Mouse (Mus musculus) neural tube, embryonic 10.5 days (tissue): ENCODE measurements around the gene Syvn1.
"Not testable (repeated sequence)": the region's sequence is repeated elsewhere in the genome, so short reads cannot be mapped to it uniquely, and the experiment has no call there.

Source experiments
- DNase-seq: peaks from one replicate; pipeline ENCODE4 v3.0.0-alpha.2; 2017; ENCODE audit warnings: low spot score; ENCODE audit errors: extremely low spot score

Gene Syvn1

GRCm38 (mm10) chr19:6040002-6040401 lies 6.4 kb upstream of the Syvn1 start:
- DNase-seq = no peak

DNA sequence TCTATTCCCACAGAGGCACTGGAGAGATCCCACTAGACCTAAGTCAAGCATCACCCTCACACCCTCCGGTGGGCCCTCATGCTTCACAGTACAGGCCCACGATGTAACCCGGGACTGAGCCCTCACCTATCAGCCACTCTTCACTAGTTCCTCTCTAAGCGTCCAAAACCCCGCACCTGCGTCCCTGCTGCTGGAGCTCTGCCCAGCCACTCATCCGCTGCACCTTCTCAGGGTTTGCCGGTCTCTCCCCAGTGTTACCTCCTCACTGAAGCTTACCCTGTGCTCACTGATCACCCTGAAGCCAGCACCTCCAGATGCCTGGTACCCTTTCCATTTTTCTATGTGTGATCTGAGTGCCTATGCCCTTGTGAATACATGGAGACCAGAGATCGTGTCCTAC lies 4.1 kb upstream of the Syvn1 start:
- no peak for DNase-seq

- DNase-seq = not testable (repeated sequence)
Measured at GRCm38 (mm10) chr19:6044102-6044501, 2.3 kb upstream of the Syvn1 start.

- DNase-seq = no peak
Measured at GRCm38 (mm10) chr19:6045366-6046293, 746 bp upstream of the Syvn1 start.

DNA sequence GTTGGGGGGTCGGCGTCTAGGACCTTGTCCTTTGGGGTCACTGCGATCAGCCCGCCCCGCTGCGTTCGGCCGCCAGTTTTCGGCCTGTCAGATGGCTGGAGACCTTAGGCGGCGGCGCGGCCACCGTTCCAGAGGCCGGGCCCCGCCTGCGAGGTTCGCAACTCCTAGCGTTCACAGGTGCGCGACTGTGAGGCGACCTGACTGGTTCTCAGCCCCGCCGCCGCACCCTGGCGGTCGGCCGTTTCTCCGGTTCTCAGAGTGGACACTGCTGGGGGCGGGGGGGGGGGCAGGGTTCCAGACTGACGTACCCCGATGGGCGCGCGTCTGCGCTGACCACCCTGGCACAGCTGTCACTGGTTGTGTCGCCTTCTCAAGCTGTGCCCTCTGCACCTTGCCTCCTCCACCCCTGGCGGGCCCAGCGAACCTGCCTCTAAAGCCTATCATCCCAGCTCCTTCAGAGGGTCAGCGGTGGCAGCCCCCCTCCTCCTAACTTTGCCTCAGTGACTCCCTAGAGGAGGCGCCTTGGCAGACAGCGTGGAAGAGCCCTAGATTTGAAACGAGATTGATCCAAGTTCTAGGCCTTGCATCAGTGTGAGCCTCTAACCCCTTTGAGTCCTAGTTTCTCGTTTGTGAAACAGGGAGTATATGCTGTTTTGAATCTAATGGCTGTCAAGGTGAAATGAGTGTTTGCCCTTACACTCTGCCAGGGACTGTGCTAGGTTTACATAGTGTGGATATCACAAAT lies 950 bp downstream of the Syvn1 start:
- DNase-seq = no peak

- DNase-seq = no peak
Measured at GRCm38 (mm10) chr19:6047899-6048166, 1.5 kb downstream of the Syvn1 start.

DNA sequence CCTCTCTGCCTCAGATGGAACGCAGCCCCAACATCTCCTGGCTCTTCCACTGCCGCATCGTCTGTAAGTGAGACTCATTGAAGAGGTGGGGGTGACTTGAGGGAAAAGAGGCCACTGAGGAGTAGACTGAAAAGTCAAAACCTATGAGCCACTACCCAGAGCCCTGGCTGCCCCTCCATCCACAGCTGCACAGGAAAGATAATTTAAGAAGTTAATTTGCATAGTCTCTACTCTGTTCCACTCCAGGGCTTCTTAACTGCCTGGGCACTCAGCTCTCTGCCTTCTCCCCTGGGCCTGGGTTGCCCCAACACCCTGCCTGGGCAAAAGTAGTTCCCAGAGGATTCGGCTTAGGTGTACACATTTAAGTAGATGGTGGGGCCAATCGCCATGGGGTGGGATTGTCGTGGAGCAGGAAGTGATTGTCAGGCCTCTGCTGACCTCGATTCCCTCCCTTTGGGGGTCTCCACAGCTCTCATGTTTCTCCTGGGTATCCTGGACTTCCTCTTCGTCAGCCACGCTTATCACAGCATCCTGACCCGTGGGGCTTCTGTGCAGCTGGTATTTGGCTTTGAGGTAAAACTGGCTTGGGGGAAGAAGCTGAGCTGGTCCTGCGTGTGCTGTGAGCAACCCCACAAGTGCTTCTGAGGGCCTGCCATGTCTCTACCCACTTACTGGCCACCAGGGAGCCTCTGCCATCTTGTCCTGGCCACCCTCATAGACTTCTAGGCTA lies 2.5 kb downstream of the Syvn1 start:
- no peak for DNase-seq

GRCm38 (mm10) chr19:6052516-6052915 lies 6.1 kb downstream of the Syvn1 start:
- no peak for DNase-seq

- no peak for DNase-seq
Measured at GRCm38 (mm10) chr19:6054296-6054695, 7.9 kb downstream of the Syvn1 start.

- no peak for DNase-seq
Measured at GRCm38 (mm10) chr19:6056696-6057095, 10.3 kb downstream of the Syvn1 start.

DNA sequence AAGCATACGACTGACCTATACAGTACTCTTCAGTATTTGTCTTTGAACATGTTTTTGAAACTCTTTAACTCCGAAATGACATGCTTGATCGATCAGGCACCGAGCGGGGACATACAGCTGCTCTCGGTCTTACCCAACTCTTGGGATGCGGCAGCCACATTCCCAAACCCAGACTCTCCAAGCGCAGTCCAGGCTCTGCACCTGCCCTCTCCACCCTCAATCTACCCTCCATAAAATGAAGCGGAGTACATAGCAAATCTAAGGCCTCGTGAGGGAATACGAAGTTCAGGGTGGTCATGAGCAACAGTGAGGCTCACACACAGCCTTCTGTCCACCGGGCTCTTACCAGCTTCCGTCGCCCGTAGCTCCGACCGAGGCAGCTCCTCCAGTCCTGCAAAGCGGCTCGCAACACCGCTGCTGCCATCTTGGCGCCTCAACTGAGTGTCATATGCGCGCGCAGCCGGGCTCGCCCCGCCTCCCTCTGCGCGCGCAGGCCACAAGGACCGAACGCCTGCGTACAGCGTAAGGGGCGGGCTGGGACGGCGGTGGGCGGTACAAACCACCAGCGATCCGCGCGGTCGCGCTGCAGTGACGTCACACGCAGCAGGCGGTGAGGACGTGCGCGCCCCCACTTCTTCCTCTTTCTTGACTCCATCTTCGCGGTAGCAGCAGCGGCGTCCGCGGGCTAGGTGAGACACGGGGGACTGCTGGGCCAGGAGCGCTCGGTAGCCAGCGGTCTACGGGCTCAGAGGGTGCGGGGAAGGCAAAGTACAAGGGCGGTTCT lies 11.1 kb downstream of the Syvn1 start, which contains the start of the genes Mrpl49 and Fau:
Gene Mrpl49, minus strand, starts transcription at position 473 of the 784 bp plus-strand sequence.
Gene Fau, plus strand, starts transcription at position 532 of the 784 bp plus-strand sequence.
- DNase-seq = peak; percentile 98

- no peak for DNase-seq
Measured at GRCm38 (mm10) chr19:6058513-6058912, 12.1 kb downstream of the Syvn1 start.

GRCm38 (mm10) chr19:6058966-6059365 lies 12.6 kb downstream of the Syvn1 start:
- no peak for DNase-seq

GRCm38 (mm10) chr19:6061021-6061533 lies 14.7 kb downstream of the Syvn1 start, which contains the start of gene Znhit2:
Gene Znhit2 (plus strand): TSS chr19:6061192.
- DNase-seq = peak; percentile 91

GRCm38 (mm10) chr19:6061641-6062302 lies 15.4 kb downstream of the Syvn1 start:
- DNase-seq = peak; percentile 45

GRCm38 (mm10) chr19:6062418-6062817 lies 16.0 kb downstream of the Syvn1 start:
- DNase-seq = no peak

DNA sequence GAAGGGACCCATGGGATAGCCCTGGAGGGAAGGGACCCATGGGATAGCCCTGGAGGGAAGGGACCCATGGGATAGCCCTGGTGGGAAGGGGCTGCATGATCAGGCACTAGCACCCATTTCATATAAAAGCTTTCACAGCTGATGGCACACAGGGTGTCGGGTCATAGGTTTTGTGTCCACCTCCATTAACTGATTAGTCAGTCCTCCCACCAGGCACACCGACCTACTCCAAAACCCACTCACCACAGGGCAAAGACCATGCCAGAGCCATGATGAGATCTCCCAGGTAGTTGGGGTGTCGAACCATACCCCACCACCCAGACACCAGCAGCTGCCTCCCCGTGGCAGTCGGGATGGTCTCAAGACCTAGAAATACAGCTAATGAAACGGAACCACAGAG lies 16.7 kb downstream of the Syvn1 start:
- DNase-seq = no peak

DNA sequence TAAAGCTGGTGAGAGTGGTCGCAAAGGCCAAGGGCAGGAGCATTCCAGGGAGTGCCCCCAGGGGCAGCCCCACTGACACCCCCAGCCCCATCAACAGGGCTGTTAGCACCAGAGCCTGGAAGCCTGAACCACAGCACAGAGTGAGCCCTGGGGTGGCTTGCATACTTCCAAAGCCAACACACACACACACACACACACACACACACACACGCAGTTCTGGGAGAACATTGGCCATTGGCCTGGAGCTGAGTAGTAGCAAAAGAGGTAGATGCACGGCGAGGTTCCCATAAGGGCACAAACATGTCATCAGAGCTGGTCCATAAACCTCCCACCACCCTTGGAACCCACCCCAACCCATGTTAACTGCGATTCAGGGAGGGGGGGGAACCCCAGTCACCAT lies 20.2 kb downstream of the Syvn1 start:
- no peak for DNase-seq

DNA sequence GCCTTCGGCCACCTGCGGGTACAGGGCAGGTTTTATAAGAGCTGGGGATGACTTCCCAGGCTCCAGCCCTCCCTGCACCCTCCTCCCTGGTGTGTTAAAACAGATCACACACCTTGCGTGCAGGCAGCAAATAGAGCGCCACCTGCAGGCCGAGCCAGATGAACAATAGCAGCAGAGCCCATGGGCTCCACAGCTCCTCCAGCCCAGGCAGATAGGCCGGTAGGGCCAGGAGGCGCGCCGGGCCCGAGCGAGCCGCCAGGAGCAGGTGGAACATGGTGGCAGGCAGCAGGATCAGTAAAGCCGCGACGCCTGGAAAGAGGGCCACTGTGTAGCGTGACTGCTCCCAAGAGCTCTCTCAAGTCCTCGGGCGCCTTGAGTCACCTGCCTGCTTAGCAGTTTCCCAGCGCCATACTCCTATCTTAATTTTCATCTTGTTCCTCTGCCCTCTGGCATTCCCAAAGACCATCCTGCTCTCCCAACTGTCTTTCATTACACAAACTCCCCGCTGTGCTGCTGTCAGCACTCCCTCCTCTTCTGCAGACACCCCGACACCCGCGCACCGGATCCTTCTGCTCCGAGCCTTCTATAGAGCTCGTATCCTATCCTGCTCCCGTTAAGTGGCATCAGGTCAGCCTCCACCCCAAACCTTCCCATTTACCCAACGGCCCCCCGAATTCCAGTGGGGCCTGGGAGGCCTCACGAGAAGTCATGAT lies 20.8 kb downstream of the Syvn1 start:
- peak; percentile 89 for DNase-seq
